Mouse (Mus musculus): ENCODE results near the gene Ep300. TPM values are rescaled to one million over a fixed set of nuclear protein-coding genes. Genes with fewer than 3 reads are reported as not detected.

Gene Ep300
- polyA plus RNA-seq (2017; shearing (Covaris generic)) = 32.3 TPM

GRCm38 (mm10) chr15:81584913-81585745 lies at the start of gene Ep300:
Ep300 (plus strand) TSS chr15:81585351.

DNA sequence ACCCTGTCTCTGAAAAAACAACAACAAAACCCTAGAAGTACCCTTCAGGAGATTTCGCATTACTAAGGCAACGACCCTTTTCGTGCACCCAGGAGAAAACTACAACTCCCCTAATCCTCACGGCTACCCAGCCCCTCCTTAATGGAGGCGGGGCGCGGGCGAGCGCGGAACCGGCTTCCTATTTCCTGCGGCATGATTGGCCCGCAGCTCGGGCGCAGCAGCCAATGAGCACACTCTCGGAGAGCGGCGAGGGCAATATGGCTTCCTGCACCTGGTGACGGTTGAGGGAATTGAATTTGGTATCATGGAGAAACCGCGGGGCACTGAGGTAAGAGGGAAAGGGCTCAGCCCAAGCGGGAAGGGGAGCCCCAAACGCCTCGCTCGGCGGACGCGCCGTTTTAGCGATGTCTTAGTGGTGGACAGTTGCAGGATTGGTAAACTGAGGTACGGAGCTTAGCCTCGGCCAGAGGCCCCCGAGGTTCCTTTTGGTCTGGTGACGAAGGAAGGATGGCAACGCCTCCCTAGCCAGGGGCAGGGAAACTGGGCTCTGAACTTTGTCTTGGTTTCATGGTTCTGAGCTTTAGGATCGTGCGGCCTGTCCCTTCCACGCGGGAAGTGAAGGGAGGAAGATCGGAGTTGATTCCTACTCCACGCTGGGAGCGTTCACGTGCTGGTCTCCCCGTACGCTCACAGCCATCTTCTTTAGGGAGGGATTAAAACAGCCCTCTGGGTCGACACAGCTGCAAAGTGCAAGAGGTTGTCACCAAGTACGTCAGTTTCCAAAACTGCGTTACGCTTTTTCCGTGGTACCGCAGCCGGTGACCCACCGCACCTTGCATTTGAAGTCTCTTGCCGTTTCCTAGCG lies 78.8 kb downstream of the Ep300 start, which contains the start of gene L3mbtl2:
Gene L3mbtl2 (plus strand): TSS at position 193 of the 865 bp plus-strand sequence.

DNA sequence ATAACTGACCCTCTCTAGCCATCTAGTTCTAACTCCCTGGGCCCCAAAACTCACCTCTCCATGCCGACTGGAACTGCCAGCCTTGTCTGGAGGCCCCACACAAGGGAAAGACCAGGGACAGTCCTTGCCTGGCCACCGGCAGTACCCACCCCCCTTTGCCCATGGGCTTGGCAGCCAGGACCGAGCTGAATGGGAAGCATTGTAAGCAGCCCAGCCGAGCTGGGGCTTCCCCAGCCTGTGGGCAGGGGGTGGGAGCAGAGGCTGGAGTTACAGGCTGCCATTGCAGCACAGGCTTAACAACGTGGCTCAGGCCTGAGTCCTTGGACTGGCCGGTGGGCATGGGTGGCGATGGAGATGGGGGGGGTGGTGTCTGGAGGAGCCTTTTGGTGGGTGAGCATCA lies 112.0 kb downstream of the Ep300 start, which contains the start of gene Chadl:
Gene Chadl (minus strand): TSS at position 113 of the 400 bp plus-strand sequence.

Other genes with a start within 250 kb of the Ep300 start
- 69.2 TPM for gene Slc25a17, start 224.5 kb upstream of the Ep300 start, polyA plus RNA-seq (2017; shearing (Covaris generic))
- 117 TPM for gene St13, start 185.3 kb upstream of the Ep300 start, polyA plus RNA-seq (2017; shearing (Covaris generic))
- gene Xpnpep3, start 185.2 kb upstream of the Ep300 start, polyA plus RNA-seq (2017; shearing (Covaris generic)) = 15.8 TPM
- gene Dnajb7, start 177.1 kb upstream of the Ep300 start, polyA plus RNA-seq (2017; shearing (Covaris generic)) = 1.3 TPM
- 382 TPM for gene Rbx1, start 119.1 kb upstream of the Ep300 start, polyA plus RNA-seq (2017; shearing (Covaris generic))
- 36.6 TPM for gene L3mbtl2, start 78.5 kb downstream of the Ep300 start, polyA plus RNA-seq (2017; shearing (Covaris generic))
- gene Chadl, start 111.9 kb downstream of the Ep300 start, polyA plus RNA-seq (2017; shearing (Covaris generic)) = 2.0 TPM
- 4.7 TPM for gene Zc3h7b, start 159.7 kb downstream of the Ep300 start, polyA plus RNA-seq (2017; shearing (Covaris generic))
- 80.3 TPM for gene Rangap1, start 160.2 kb downstream of the Ep300 start, polyA plus RNA-seq (2017; shearing (Covaris generic))
- 18.8 TPM for gene Tef, start 217.1 kb downstream of the Ep300 start, polyA plus RNA-seq (2017; shearing (Covaris generic))